In genomic region chr1:163843899-163844298, GRCm38 (mm10) we compare ENCODE assay signal across 13 mouse cellular contexts.
"Had no signal": no experiment of that assay in that cellular context is flagged by ENCODE, and none has a peak within 500 bp of the region (broad histone marks: within the 10 kb centered on the region; RNA-seq: fewer than 3 reads in every experiment).

No protein-coding gene starts in this region.

- DNase-seq: kidney, adult 8-10 months; kidney, postnatal 10 days; layer of hippocampus, adult 9-11 months; layer of hippocampus, postnatal 36 days; liver; lung, adult 18-20 months; right cerebral cortex, adult 18-20 months; right cerebral cortex, postnatal 25 days; thymus, postnatal 36 days had no signal

- H3K27me3 ChIP-seq: midbrain, embryonic 13.5 days; neural tube, embryonic 15.5 days had no signal

- H3K9me3 ChIP-seq: midbrain, embryonic 13.5 days; neural tube, embryonic 15.5 days had no signal

- H3K4me3 ChIP-seq: midbrain, embryonic 13.5 days; myocyte; neural tube, embryonic 15.5 days had no signal

- H3K27ac ChIP-seq: liver, embryonic 14.5 days; midbrain, embryonic 13.5 days; neural tube, embryonic 15.5 days had no signal

- H3K9ac ChIP-seq: liver, embryonic 14.5 days; midbrain, embryonic 13.5 days; neural tube, embryonic 15.5 days had no signal

- ATAC-seq: midbrain, embryonic 13.5 days had no signal

- H3K4me1 ChIP-seq: midbrain, embryonic 13.5 days; neural tube, embryonic 15.5 days had no signal

- H3K4me2 ChIP-seq: midbrain, embryonic 13.5 days; neural tube, embryonic 15.5 days had no signal
